Mouse (Mus musculus) CH12.LX (cell line): Measurements from ENCODE around the gene Cnn2. TPM values are rescaled to one million over a fixed set of nuclear protein-coding genes. Genes with fewer than 3 reads are reported as not detected.

ENCODE experiments used
- DNase-seq: peaks from one replicate; pipeline ENCODE4 v3.0.0-alpha.2; 2013; ENCODE audit errors: extremely low read depth
- H3K27ac ChIP-seq: 2 replicates; pipeline ENCODE4 v1.5.1; 2012; ENCODE audit warnings: low read depth, mild to moderate bottlenecking, control low read depth, moderate library complexity; ENCODE audit not compliant: insufficient read depth
- H3K27me3 ChIP-seq: replicated peaks from 2 replicates; pipeline ENCODE3; 2012; ENCODE audit warnings: inconsistent platforms
- H3K36me3 ChIP-seq, 2 experiments: replicated peaks in 1 of 2; 2 replicates each; pipeline versions ENCODE3 to v1.6.1; 2012; ENCODE audit warnings: inconsistent platforms in 1 of 2, low read length in 1 of 2, mild to moderate bottlenecking in 1 of 2, mixed read lengths in 1 of 2, moderate library complexity in 1 of 2; ENCODE audit not compliant: control insufficient read depth in 1 of 2, insufficient read depth in 1 of 2
- H3K4me1 ChIP-seq, 2 experiments: 2 replicates each; pipeline ENCODE4 v1.6.1; 2012; ENCODE audit warnings: inconsistent platforms in 1 of 2, moderate library complexity in 1 of 2; ENCODE audit not compliant: insufficient read depth in 2 of 2, control insufficient read depth in 1 of 2
- H3K4me2 ChIP-seq: 2 replicates; pipeline ENCODE4 v1.6.1; 2012; ENCODE audit warnings: low read depth, mild to moderate bottlenecking, control low read depth; ENCODE audit not compliant: poor library complexity, insufficient read depth, severe bottlenecking
- H3K4me3 ChIP-seq, 3 experiments: fragments of 150-350 bp in 1 of 3; sonication (generic) in 1 of 3; replicated peaks in 1 of 3; 2 replicates each; pipeline versions ENCODE3 to v1.5.1; 2011 to 2012; ENCODE audit warnings: low read depth in 2 of 3, low read length in 2 of 3, mild to moderate bottlenecking in 2 of 3, moderate library complexity in 2 of 3, control low read depth in 1 of 3, improper control_type of control experiment in 1 of 3, inconsistent platforms in 1 of 3, mixed read lengths in 1 of 3; ENCODE audit not compliant: poor library complexity in 1 of 3
- H3K79me2 ChIP-seq: replicated peaks from 2 replicates; pipeline ENCODE4 v1.6.1; 2012; ENCODE audit warnings: mild to moderate bottlenecking, moderate library complexity; ENCODE audit not compliant: control insufficient read depth, poor library complexity, insufficient read depth, severe bottlenecking; ENCODE audit errors: extremely low read depth
- H3K9ac ChIP-seq: 2 replicates; pipeline ENCODE4 v1.6.1; 2012; ENCODE audit warnings: low read depth, mild to moderate bottlenecking, control low read depth, moderate library complexity; ENCODE audit not compliant: insufficient read depth
- H3K9me3 ChIP-seq: replicated peaks from 2 replicates; pipeline ENCODE3; 2012; ENCODE audit warnings: low read length, inconsistent platforms, mixed read lengths
- ELF1 ChIP-seq: IDR thresholded peaks from 2 replicates; pipeline ENCODE4 v1.6.1; 2014; ENCODE audit warnings: low read depth, mild to moderate bottlenecking, inconsistent platforms, low read length, improper control_type of control experiment
- EP300 ChIP-seq: IDR thresholded peaks from 2 replicates; pipeline ENCODE4 v1.6.1; 2011; ENCODE audit warnings: low read length, improper control_type of control experiment
- ETS1 ChIP-seq: conservative IDR thresholded peaks from 2 replicates; pipeline ENCODE4 v1.6.1; 2012; ENCODE audit warnings: low read depth, mild to moderate bottlenecking, inconsistent platforms, low read length, improper control_type of control experiment, moderate library complexity
- GABPA ChIP-seq: IDR thresholded peaks from 2 replicates; pipeline ENCODE4 v1.6.1; 2012; ENCODE audit warnings: low read depth, low read length, improper control_type of control experiment, inconsistent platforms; ENCODE audit not compliant: insufficient replicate concordance
- HCFC1 ChIP-seq: IDR thresholded peaks from 2 replicates; pipeline ENCODE4 v1.6.1; 2012; ENCODE audit warnings: low read depth, mild to moderate bottlenecking, inconsistent platforms, low read length, improper control_type of control experiment
- IRF4 ChIP-seq: IDR thresholded peaks from 2 replicates; pipeline ENCODE4 v1.6.1; 2014; ENCODE audit warnings: low read depth, mild to moderate bottlenecking, inconsistent platforms, low read length, improper control_type of control experiment
- JUND ChIP-seq: conservative IDR thresholded peaks from 2 replicates; pipeline ENCODE4 v1.6.1; 2011; ENCODE audit warnings: low read depth, low read length, improper control_type of control experiment
- KAT2A ChIP-seq: IDR thresholded peaks from 2 replicates; pipeline ENCODE4 v1.6.1; 2012; ENCODE audit warnings: low read length, improper control_type of control experiment, inconsistent platforms; ENCODE audit not compliant: insufficient replicate concordance
- MAFK ChIP-seq: IDR thresholded peaks from 2 replicates; pipeline ENCODE4 v1.6.1; 2011; ENCODE audit warnings: low read length, improper control_type of control experiment; ENCODE audit not compliant: insufficient replicate concordance
- MAX ChIP-seq: IDR thresholded peaks from 2 replicates; pipeline ENCODE4 v1.6.1; 2011; ENCODE audit warnings: low read length, improper control_type of control experiment
- MAZ ChIP-seq: IDR thresholded peaks from 2 replicates; pipeline ENCODE4 v1.6.1; 2012; ENCODE audit warnings: low read depth, mild to moderate bottlenecking, inconsistent platforms, low read length, improper control_type of control experiment, moderate library complexity
- MEF2A ChIP-seq: IDR thresholded peaks from 2 replicates; pipeline ENCODE4 v1.6.1; 2014; ENCODE audit warnings: low read depth, mild to moderate bottlenecking, inconsistent platforms, low read length, improper control_type of control experiment, borderline replicate concordance
- MXI1 ChIP-seq: IDR thresholded peaks from 2 replicates; pipeline ENCODE4 v1.6.1; 2011; ENCODE audit warnings: mild to moderate bottlenecking, low read depth, low read length, improper control_type of control experiment
- MYC ChIP-seq: IDR thresholded peaks from 2 replicates; pipeline ENCODE4 v1.6.1; 2011; ENCODE audit warnings: low read depth, mild to moderate bottlenecking, improper control_type of control experiment, low read length
- POLR2AphosphoS2 ChIP-seq: IDR thresholded peaks from 2 replicates; pipeline ENCODE4 v1.6.1; 2011; ENCODE audit warnings: low read depth, low read length, improper control_type of control experiment
- RAD21 ChIP-seq: IDR thresholded peaks from 2 replicates; pipeline ENCODE4 v1.6.1; 2011; ENCODE audit warnings: low read depth, mild to moderate bottlenecking, low read length, improper control_type of control experiment, moderate library complexity
- RCOR1 ChIP-seq: conservative IDR thresholded peaks from 2 replicates; pipeline ENCODE4 v1.6.1; 2012; ENCODE audit warnings: low read depth, mild to moderate bottlenecking, inconsistent platforms, low read length, improper control_type of control experiment
- SIN3A ChIP-seq: IDR thresholded peaks from 2 replicates; pipeline ENCODE4 v1.6.1; 2012; ENCODE audit warnings: low read length, improper control_type of control experiment, inconsistent platforms
- SMC3 ChIP-seq: IDR thresholded peaks from 2 replicates; pipeline ENCODE4 v1.6.1; 2011; ENCODE audit warnings: low read depth, low read length, improper control_type of control experiment
- TCF12 ChIP-seq: IDR thresholded peaks from 2 replicates; pipeline ENCODE4 v1.6.1; 2014; ENCODE audit warnings: low read depth, mild to moderate bottlenecking, inconsistent platforms, low read length, improper control_type of control experiment
- UBTF ChIP-seq: IDR thresholded peaks from 2 replicates; pipeline ENCODE4 v1.6.1; 2012; ENCODE audit warnings: low read depth, mild to moderate bottlenecking, inconsistent platforms, low read length, improper control_type of control experiment, moderate library complexity
- USF1 ChIP-seq: IDR thresholded peaks from 2 replicates; pipeline ENCODE4 v1.6.1; 2014; ENCODE audit warnings: low read depth, mild to moderate bottlenecking, inconsistent platforms, low read length, improper control_type of control experiment
- ZKSCAN1 ChIP-seq: IDR thresholded peaks from 2 replicates; pipeline ENCODE4 v1.6.1; 2012; ENCODE audit warnings: low read depth, inconsistent platforms, low read length, improper control_type of control experiment, borderline replicate concordance
- ZMIZ1 ChIP-seq: IDR thresholded peaks from 2 replicates; pipeline ENCODE4 v1.6.1; 2012; ENCODE audit warnings: low read depth, mild to moderate bottlenecking, inconsistent platforms, low read length, improper control_type of control experiment
- ZNF384 ChIP-seq: IDR thresholded peaks from 2 replicates; pipeline ENCODE4 v1.6.1; 2012; ENCODE audit warnings: low read depth, low read length, improper control_type of control experiment, inconsistent platforms
- dilution Hi-C: fragments of 300-500 bp; cut with MboI; formaldehyde crosslinking; loops from 2 replicates; pipeline ENCODE4 v1.14.3; 2020; ENCODE audit warnings: low sequenced_read_pairs; ENCODE audit not compliant: extremely low pct_unique_long_range_greater_than_20kb, extremely low pct_ligation_motif_present
- in situ Hi-C: fragments of 300-500 bp; cut with MboI; formaldehyde crosslinking; loops from 3 replicates; pipeline ENCODE4 v1.14.3; 2019; ENCODE audit warnings: low sequenced_read_pairs, low pct_ligation_motif_present, low pct_unique_long_range_greater_than_20kb, mixed read lengths
- polyA plus RNA-seq: library from polyadenylated mRNA; unstranded; fragments of >175 nt; gene quantifications from 2 replicates; pipeline ENCODE4 v1.2.1, GENCODE M21; 2012; ENCODE audit warnings: low read depth; ENCODE audit not compliant: insufficient read length
- total RNA-seq, 2 experiments: library from RNA; depleted of rRNA; stranded (reverse); fragments of 300-350 nt in 1 of 2; fragments of >200 nt in 1 of 2; gene quantifications; 2 replicates each; pipeline ENCODE4 v1.2.3; 2012 to 2014

Gene Cnn2
- total and polyA plus RNA-seq, 3 experiments, result 26.9 to 62.7 (median 49.0) TPM

GRCm38 (mm10) chr10:79978061-79978460, 10.3 kb upstream of the Cnn2 start:
- H3K4me2 ChIP-seq, result no peak overlapping the region
- no peaks in the 10 kb centered on the region for H3K27me3 ChIP-seq
- dilution Hi-C loops, result no loop called here
- DNase-seq, result no peak
- H3K9me3 ChIP-seq, result peaks cover 17% of the 10 kb centered on the region
- in situ Hi-C loops, result no loop called here
- H3K4me3 ChIP-seq, result no peak overlapping the region
- no peak for TF ChIP-seq USF1
- TF ChIP-seq ETS1, result no peak
- TF ChIP-seq SMC3, result no peak
- TF ChIP-seq MAFK, result no peak
- TF ChIP-seq ZNF384, result no peak
- TF ChIP-seq JUND, result no peak
- no peak for TF ChIP-seq MYC
- no peak for TF ChIP-seq RAD21
- TF ChIP-seq MXI1, result no peak
- no peak for TF ChIP-seq TCF12
- TF ChIP-seq MAZ, result no peak
- no peak for TF ChIP-seq MAX
- no peak for TF ChIP-seq HCFC1
- TF ChIP-seq MEF2A, result no peak
- TF ChIP-seq EP300, result no peak
- TF ChIP-seq UBTF, result no peak
- no peak for TF ChIP-seq POLR2AphosphoS2
- TF ChIP-seq IRF4, result no peak
- no peak for TF ChIP-seq ZKSCAN1
- no peak for TF ChIP-seq ELF1
- TF ChIP-seq, all 38 proteins: peak for 0
- Histone ChIP-seq H3K27ac (no peak overlapping the region), H3K4me1 (peaks cover 18 to 32% of the 10 kb centered on the region in 2 experiments), H3K79me2 (peaks cover 26% of the 10 kb centered on the region), H3K9ac (no peak overlapping the region), H3K36me3 (peaks cover 74 to 94% of the 10 kb centered on the region in 2 experiments)

DNA sequence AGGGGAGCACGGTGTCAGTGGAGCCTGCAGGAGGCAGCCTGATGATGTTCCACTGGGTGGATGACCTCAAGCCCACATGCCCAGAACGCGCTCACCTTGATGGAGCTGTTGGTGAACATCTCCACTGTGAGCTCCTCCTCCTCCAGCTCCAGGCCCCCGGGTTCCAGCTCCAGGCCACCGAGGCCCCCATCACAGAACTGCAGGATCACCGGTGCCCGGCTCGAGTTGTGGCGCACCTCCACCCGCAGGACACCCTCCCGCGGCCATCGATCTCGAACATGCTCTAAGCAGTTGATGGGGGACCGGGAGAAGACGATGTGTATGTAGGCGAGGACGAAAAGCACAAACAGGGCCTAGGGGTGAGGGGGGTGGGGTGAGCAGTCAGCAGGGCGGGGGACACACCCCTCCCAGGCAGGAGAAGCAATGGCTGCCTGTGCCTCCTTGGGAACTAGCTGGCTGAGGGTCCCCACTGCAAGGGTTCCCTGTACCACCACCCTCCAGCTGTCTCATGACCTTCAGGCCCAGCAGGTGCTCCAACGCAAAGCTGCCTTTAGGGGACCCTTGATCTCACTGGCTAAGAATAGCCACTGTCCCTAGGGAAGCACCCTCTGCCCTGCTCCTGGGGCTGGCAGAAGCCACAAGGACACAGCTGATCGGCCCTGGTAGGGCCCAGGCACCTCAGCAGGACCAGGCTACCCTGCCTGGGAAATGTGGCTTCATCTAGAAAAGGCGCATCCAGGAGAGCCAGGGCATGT, 8.8 kb upstream of the Cnn2 start:
- dilution Hi-C loops, result no loop called here
- H3K9ac ChIP-seq, result no peak overlapping the region
- no peak for DNase-seq
- no peak for TF ChIP-seq HCFC1
- TF ChIP-seq MEF2A, result no peak
- no peak for TF ChIP-seq POLR2AphosphoS2
- no peak for TF ChIP-seq TCF12
- TF ChIP-seq SIN3A, result no peak
- TF ChIP-seq RAD21, result no peak
- TF ChIP-seq MAZ, result no peak
- no peak for TF ChIP-seq RCOR1
- no peak for TF ChIP-seq ELF1
- no peak for TF ChIP-seq KAT2A
- no peak for TF ChIP-seq ZMIZ1
- TF ChIP-seq GABPA, result no peak
- TF ChIP-seq, all 38 proteins: peak for 0
- Histone ChIP-seq H3K27me3 (no peaks in the 10 kb centered on the region), H3K36me3 (peaks cover 61 to 78% of the 10 kb centered on the region in 2 experiments), H3K9me3 (peaks cover 17% of the 10 kb centered on the region), H3K4me3 (no peak overlapping the region), H3K27ac (no peak overlapping the region), H3K4me2 (no peak overlapping the region), H3K4me1 (peaks cover 18 to 34% of the 10 kb centered on the region in 2 experiments), H3K79me2 (peaks cover 35% of the 10 kb centered on the region)
- in situ Hi-C loops, result no loop called here
